Mouse (Mus musculus) cerebellum, adult (tissue): ENCODE results near the gene Ficd.
"Not testable (repeated sequence)": the region's sequence is repeated elsewhere in the genome, so short reads cannot be mapped to it uniquely, and the experiment has no call there.

Experiments
- ATAC-seq: cut with Nextera tagmentation; 2 replicates; pipeline ENCODE4 v1.9.2; 2017; ENCODE audit warnings: mild to moderate bottlenecking, moderate library complexity, mixed read lengths; ENCODE audit not compliant: insufficient number of reproducible peaks, low FRiP score, low TSS enrichment

Gene Ficd

GRCm38 (mm10) chr5:113772450-113772895 is 36.9 kb downstream of the Ficd start, which contains the start of the genes Sart3 and Iscu:
Gene Sart3 (minus strand): TSS chr5:113772510.
Gene Iscu (plus strand): TSS chr5:113772748.
- peak; percentile 71 for ATAC-seq

- ATAC-seq = no peak; the same call in 1 of the 2 replicates
These were observed 37.4 kb downstream of the Ficd start for GRCm38 (mm10) chr5:113772905-113773519.

GRCm38 (mm10) chr5:113773664-113774063 is 38.1 kb downstream of the Ficd start:
- no peak for ATAC-seq

GRCm38 (mm10) chr5:113775585-113775984 is 40.0 kb downstream of the Ficd start:
- no peak for ATAC-seq

GRCm38 (mm10) chr5:113776128-113776895 is 40.7 kb downstream of the Ficd start:
- no peak for ATAC-seq

GRCm38 (mm10) chr5:113776896-113777226 is 41.3 kb downstream of the Ficd start:
- no peak for ATAC-seq

GRCm38 (mm10) chr5:113777728-113778127 is 42.1 kb downstream of the Ficd start:
- ATAC-seq = not testable (repeated sequence)

GRCm38 (mm10) chr5:113779569-113779968 is 44.0 kb downstream of the Ficd start:
- no peak for ATAC-seq

GRCm38 (mm10) chr5:113780082-113780752 is 44.6 kb downstream of the Ficd start:
- ATAC-seq = no peak

GRCm38 (mm10) chr5:113780763-113781162 is 45.2 kb downstream of the Ficd start:
- no peak for ATAC-seq

GRCm38 (mm10) chr5:113781254-113781653 is 45.7 kb downstream of the Ficd start:
- no peak for ATAC-seq

- ATAC-seq = no peak
These were observed 46.3 kb downstream of the Ficd start for GRCm38 (mm10) chr5:113781875-113782274.

GRCm38 (mm10) chr5:113782624-113783023 is 47.0 kb downstream of the Ficd start:
- ATAC-seq = no peak

GRCm38 (mm10) chr5:113783581-113784001 is 48.0 kb downstream of the Ficd start:
- ATAC-seq = no peak

GRCm38 (mm10) chr5:113784104-113784503 is 48.5 kb downstream of the Ficd start:
- ATAC-seq = not testable (repeated sequence)

GRCm38 (mm10) chr5:113786985-113787384 is 51.4 kb downstream of the Ficd start:
- ATAC-seq = no peak

GRCm38 (mm10) chr5:113788645-113789044 is 53.0 kb downstream of the Ficd start:
- ATAC-seq = no peak

- no peak for ATAC-seq
These were observed 53.6 kb downstream of the Ficd start for GRCm38 (mm10) chr5:113789075-113789788.
